Mouse (Mus musculus) gastrocnemius, adult 2 months (tissue): ENCODE measurements around the gene Psmd2. TPM values are rescaled to one million over a fixed set of nuclear protein-coding genes. Genes with fewer than 3 reads are reported as not detected.

Source experiments
- DNase-seq: peaks from one replicate; pipeline ENCODE4 v3.0.0; 2022
- H3K27ac ChIP-seq: fragments of 200-600 bp; 2 replicates; pipeline ENCODE4 v1.8.1; 2022; ENCODE audit warnings: mild to moderate bottlenecking
- H3K4me3 ChIP-seq: fragments of 200-600 bp; 2 replicates; pipeline ENCODE4 v1.8.1; 2022; ENCODE audit warnings: mild to moderate bottlenecking, moderate library complexity
- CTCF ChIP-seq: fragments of 200-600 bp; IDR thresholded peaks from 2 replicates; pipeline ENCODE4 v1.8.1; 2022; ENCODE audit warnings: antibody characterized with exemption, mild to moderate bottlenecking, moderate library complexity
- intact Hi-C: fragments of 180-260 bp; cut with DNase I; formaldehyde crosslinking; loops from one replicate; pipeline ENCODE4 v1.15.1; 2025
- total RNA-seq, 2 experiments: library from RNA; stranded (reverse); gene quantifications; 2 replicates each; pipeline ENCODE4 v1.2.3; 2021

Psmd2 gene
- total RNA-seq, 2 experiments from 2014 or later = 223 to 253 TPM

DNA sequence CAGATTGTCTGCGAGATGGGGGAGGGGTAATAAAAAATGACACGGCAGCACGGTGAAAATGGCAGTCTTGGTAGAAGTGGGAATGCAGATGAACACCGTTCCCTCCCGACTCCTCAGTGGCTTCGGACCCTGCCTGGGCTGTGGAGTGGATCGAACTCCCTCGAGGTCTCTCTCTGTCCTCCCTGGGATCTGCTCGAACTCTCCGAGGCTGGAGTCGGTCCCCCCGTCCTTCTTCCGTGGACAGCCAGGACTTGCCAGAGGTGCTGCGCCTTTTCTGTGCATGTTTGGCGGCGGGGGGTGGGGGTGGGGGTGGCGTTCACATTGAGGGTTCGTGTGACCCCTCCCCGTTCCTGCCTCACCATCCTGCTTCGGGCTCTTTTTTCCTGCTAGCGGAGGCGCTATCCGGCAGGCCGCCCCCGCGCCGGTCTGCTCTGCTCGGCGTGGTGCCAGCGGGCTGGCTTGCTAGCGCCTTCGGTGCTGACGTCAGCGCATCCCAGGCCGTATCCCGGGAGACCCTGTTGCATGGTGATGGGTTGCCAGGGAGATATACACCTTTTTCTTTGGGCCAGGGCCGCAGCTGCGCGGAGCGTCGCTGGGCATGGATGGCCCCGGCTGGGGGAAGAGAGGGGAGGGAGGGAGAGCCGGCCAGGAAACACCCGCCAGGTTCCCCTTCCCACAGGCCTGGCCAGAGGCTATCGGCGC lies 44.3 kb downstream of the Psmd2 start:
- peak; percentile 90 for DNase-seq
- H3K4me3 ChIP-seq = peak overlapping the region; percentile 75
- TF ChIP-seq CTCF = no peak
- peak overlapping the region; percentile 95 for H3K27ac ChIP-seq
- intact Hi-C loops = no loop called here

DNA sequence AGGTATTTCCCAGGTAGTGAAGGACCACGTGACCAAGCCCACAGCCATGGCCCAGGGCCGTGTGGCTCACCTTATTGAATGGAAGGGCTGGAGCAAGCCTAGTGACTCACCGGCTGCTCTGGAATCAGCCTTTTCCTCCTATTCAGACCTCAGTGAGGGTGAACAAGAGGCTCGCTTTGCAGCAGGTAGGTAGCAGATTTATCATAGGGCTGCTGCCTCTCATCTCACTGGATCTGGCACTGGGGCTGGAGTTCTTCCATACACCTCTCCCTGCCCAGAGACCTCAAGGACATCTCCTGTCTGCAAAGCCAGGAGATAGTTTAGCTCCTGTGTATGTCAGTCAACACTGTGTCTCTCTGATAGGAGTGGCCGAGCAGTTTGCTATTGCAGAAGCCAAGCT lies 47.8 kb downstream of the Psmd2 start:
- intact Hi-C loops = no loop called here
- Histone ChIP-seq H3K4me3 (no peak overlapping the region), H3K27ac (no peak overlapping the region)
- TF ChIP-seq CTCF = no peak
- DNase-seq = no peak

- Histone ChIP-seq H3K27ac (no peak overlapping the region), H3K4me3 (no peak overlapping the region)
- DNase-seq = no peak
- no peak for TF ChIP-seq CTCF
- intact Hi-C loops = no loop called here
Observed at GRCm38 (mm10) chr16:20700036-20700435, 48.6 kb downstream of the Psmd2 start.

DNA sequence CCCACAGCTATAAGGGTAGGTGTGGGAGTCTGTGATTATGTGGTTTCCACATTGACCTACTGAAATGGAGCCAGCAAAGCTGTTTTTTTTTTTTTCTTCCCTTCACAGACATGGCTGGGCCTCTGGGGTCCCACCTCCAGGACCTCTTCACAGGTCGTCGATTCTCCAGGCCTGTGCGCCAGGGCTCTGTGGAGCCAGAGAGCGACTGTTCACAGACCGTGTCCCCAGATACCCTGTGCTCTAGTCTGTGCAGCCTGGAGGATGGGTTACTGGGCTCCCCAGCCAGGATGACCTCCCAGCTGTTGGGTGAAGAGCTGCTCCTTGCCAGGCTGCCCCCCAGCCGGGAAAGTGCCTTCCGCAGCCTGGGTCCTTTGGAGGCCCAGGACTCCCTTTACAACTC lies 49.9 kb downstream of the Psmd2 start:
- no peak overlapping the region for H3K27ac ChIP-seq
- TF ChIP-seq CTCF = no peak
- H3K4me3 ChIP-seq = no peak overlapping the region
- no peak for DNase-seq
- intact Hi-C loops = no loop called here

- intact Hi-C loops = no loop called here
- TF ChIP-seq CTCF = no peak
- H3K27ac ChIP-seq = no peak overlapping the region
- DNase-seq = no peak
- no peak overlapping the region for H3K4me3 ChIP-seq
Observed at GRCm38 (mm10) chr16:20701729-20702521, 50.5 kb downstream of the Psmd2 start.

- peak; percentile 63 for TF ChIP-seq CTCF
- no peak overlapping the region for H3K27ac ChIP-seq
- H3K4me3 ChIP-seq = no peak overlapping the region
- peak; percentile 65 for DNase-seq
- intact Hi-C loops = no loop called here
Observed at GRCm38 (mm10) chr16:20702522-20702893, 51.1 kb downstream of the Psmd2 start.

- intact Hi-C loops = no loop called here
- no peak for TF ChIP-seq CTCF
- DNase-seq = no peak
Observed at GRCm38 (mm10) chr16:20703071-20703470, 51.6 kb downstream of the Psmd2 start.

DNA sequence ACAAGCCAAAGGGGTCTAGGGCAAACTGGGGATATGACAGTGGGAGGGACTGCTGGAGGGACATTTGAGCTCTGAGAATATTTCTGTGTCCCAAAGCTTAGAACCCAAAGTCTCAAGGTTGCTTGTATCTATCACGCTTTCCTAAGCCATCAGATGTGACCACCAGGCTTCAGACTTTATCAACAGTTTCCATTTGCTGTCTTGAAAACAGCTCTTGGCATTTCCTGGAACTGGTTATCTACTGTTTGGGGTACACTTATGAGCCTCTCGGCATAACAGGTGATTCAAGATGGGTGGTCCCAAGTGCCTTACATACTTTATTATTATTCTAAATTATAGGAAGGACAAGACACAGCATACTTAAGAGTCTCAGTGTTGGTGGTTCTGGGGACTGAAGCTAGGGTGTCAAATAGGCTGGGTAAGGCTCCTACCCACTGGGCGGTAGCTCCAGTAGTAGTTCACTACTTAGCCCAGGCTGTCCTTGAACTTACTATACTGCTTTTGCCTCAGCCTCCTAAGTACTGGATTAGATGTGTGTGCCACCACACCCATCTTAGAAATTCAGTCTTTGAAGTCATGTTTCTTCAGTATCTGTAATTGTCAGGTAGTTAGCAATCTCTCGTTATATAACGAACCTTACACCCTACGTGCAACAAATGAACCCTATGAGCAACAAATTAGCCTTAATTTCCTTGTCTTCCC lies 52.4 kb downstream of the Psmd2 start:
- Histone ChIP-seq H3K27ac (no peak overlapping the region), H3K4me3 (no peak overlapping the region)
- no peak for TF ChIP-seq CTCF
- no peak for DNase-seq
- intact Hi-C loops = no loop called here

More at GRCm38 (mm10) chr16:20703071-20703470, 51.6 kb downstream of the Psmd2 start:
- no peak overlapping the region for H3K27ac ChIP-seq
- no peak overlapping the region for H3K4me3 ChIP-seq

GRCm38 (mm10) chr16:20705786-20706185 lies 54.3 kb downstream of the Psmd2 start:
- intact Hi-C loops = no loop called here
- Histone ChIP-seq H3K4me3 (no peak overlapping the region), H3K27ac (no peak overlapping the region)
- no peak for DNase-seq
- no peak for TF ChIP-seq CTCF

DNA sequence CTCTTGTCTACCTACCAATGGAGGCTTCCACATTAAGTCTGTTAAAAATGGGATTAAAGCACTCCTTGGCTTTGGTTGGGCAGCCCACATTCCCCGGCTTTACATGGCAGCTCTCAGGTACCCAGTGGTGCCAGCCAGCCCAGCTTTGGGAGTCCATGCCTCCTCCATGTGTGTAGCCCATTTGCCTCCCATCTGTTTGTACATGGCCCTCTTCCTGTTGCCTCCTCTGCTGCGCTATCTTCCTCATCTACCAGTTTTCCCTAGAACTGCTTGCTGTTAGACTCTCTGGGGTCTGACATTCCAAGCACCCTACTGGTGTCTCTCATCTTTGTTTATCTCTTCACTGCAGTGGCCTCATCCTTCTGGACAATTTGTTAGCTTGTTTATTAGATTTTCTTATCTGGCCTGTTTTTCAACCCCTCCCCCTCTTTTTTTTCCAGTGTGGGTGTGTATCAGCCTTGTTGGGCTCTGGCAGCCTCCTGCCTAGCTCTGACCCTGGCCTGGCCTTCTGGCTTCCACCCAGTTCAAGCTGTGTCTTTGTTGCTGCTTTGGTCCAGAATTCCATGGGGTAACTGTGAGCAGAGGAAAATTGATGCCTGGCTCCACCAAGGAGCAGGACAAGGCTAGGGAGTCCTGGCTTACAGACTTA lies 55.1 kb downstream of the Psmd2 start:
- Histone ChIP-seq H3K27ac (peak overlapping the region; percentile 31; the same call in 1 of the 2 replicates), H3K4me3 (no peak overlapping the region)
- TF ChIP-seq CTCF = no peak
- peak; percentile 49 for DNase-seq
- intact Hi-C loops = no loop called here

DNA sequence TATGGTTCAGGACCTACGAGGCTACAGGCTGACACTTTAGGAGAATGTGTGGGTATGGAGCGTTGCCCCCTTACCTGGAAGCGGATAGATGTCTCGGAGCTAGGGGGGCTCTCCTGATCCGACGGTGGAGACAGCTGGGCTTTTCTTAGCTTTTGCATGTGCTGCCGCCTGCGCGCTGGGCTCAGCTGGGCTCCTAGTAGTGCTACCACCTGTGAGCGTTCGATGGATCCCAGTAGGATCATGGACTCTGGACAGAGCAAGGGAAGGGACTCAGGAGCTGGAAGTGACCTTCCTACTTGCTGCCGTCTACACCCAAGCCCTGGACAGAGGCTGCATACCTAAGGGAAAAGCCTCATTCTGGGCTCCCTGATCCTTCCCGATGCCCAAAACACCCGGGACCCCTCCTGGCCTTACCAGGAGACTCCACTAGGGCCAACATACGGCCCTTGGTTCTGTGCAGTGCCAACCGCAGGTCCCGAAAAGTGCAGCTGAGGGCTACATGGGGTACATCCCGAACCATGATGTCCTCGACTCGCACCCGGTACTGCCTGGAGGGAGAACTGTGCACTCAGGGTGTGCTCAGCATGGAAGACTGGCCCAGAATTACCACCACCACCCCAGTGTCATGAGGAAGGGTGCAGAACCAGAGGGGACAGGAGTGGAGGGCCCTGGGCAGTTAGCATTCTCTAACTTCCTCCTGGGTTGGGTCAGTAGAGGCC lies 56.9 kb downstream of the Psmd2 start:
- Histone ChIP-seq H3K27ac (no peak overlapping the region), H3K4me3 (no peak overlapping the region)
- intact Hi-C loops = no loop called here
- no peak for DNase-seq
- TF ChIP-seq CTCF = no peak
